Mouse (Mus musculus): ENCODE measurements around the gene Setd1a. TPM values are rescaled to one million over a fixed set of nuclear protein-coding genes. Genes with fewer than 3 reads are reported as not detected.
A peak's percentile ranks its signal among the peaks of the same experiment; 100 is the strongest.

Setd1a gene
- polyA plus RNA-seq, 1 experiment from 2014 or later, result 14.7 TPM

- 90% methylated on average over 19 of the region's 19 CpGs for WGBS
- DNase-seq (ENCODE audit: low spot score), result no peak
- Histone ChIP-seq H3K4me3 (no peak overlapping the region), H3K9me3 (replicated peaks) (no peaks in the 10 kb centered on the region), H3K36me3 (peaks cover 58% of the 10 kb centered on the region), H3K27me3 (ENCODE audit: low read depth, poor library complexity, severe bottlenecking) (no peaks in the 10 kb centered on the region), H3K4me1 (no peaks in the 10 kb centered on the region), H3K27ac (replicated peaks) (no peak overlapping the region)
These were observed 37.9 kb downstream of the Setd1a start for GRCm38 (mm10) chr7:127814241-127814921.

- H3K27me3 ChIP-seq (ENCODE audit: low read depth, poor library complexity, severe bottlenecking), result no peaks in the 10 kb centered on the region
- H3K27ac ChIP-seq (replicated peaks), result no peak overlapping the region
- no peak overlapping the region for H3K4me3 ChIP-seq
- DNase-seq (ENCODE audit: low spot score), result no peak
- H3K4me1 ChIP-seq, result no peaks in the 10 kb centered on the region
- H3K9me3 ChIP-seq (replicated peaks), result no peaks in the 10 kb centered on the region
- WGBS, result 93% methylated on average over 15 of the region's 15 CpGs
- H3K36me3 ChIP-seq, result peaks cover 51% of the 10 kb centered on the region
These were observed 38.7 kb downstream of the Setd1a start for GRCm38 (mm10) chr7:127815116-127815665.

GRCm38 (mm10) chr7:127815954-127816821 is 39.7 kb downstream of the Setd1a start:
- Histone ChIP-seq H3K4me1 (peaks cover 5% of the 10 kb centered on the region), H3K36me3 (peaks cover 41% of the 10 kb centered on the region), H3K4me3 (no peak overlapping the region), H3K9me3 (replicated peaks) (no peaks in the 10 kb centered on the region), H3K27me3 (ENCODE audit: low read depth, poor library complexity, severe bottlenecking) (no peaks in the 10 kb centered on the region), H3K27ac (replicated peaks) (peak overlapping the region; percentile 10; the same call in 1 of the 2 replicates)
- WGBS, result 72% methylated on average over 15 of the region's 15 CpGs
- no peak for DNase-seq (ENCODE audit: low spot score)

DNA sequence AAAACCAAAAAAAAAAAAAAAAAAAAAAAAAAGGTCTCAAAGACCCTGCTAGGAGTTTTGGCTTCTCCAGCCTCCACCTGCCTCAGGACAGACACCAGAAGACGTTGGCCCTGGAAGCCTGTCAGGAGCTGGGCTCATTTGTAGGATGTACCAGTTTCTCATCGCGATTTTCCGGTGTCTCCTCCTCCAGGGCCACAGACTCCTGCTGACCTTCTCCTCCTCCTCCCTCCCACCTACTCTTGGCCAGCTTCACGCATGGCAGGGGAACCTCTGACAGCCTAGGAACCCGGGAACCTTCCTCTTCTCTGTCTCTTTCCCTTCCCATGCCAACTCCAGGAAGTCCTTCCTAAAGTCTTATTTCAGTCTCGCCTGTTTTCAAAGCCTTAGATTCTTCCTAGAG is 40.6 kb downstream of the Setd1a start:
- no peak overlapping the region for H3K27ac ChIP-seq (replicated peaks)
- peaks cover 9% of the 10 kb centered on the region for H3K4me1 ChIP-seq
- H3K4me3 ChIP-seq, result no peak overlapping the region
- no peaks in the 10 kb centered on the region for H3K27me3 ChIP-seq (ENCODE audit: low read depth, poor library complexity, severe bottlenecking)
- whole genome bisulfite sequencing, result 85% methylated on average over 7 of the region's 7 CpGs
- peaks cover 33% of the 10 kb centered on the region for H3K36me3 ChIP-seq
- no peaks in the 10 kb centered on the region for H3K9me3 ChIP-seq (replicated peaks)
- DNase-seq (ENCODE audit: low spot score), result no peak

DNA sequence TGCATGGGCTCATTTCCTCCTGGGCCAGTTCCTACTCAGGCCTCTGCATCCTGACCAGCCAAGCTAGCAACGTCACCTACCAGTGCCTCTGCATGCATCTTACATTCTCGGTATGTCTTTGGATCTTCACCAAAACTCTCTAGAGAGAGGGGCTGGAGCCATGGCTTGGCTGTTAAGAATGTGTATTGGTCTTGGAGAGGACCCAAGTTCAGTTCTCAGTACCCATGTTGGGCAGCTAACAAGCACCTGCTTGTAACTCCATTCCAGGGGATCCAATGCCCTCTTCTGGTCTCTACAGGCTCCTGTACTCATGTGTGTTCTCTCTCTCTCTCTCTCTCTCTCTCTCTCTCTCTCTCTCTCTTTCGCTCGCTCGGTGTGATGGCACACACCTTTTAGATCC is 41.3 kb downstream of the Setd1a start:
- H3K27me3 ChIP-seq (ENCODE audit: low read depth, poor library complexity, severe bottlenecking), result no peaks in the 10 kb centered on the region
- H3K4me3 ChIP-seq, result no peak overlapping the region
- 94% methylated on average over 5 of the region's 5 CpGs for WGBS
- peaks cover 12% of the 10 kb centered on the region for H3K4me1 ChIP-seq
- no peak for DNase-seq (ENCODE audit: low spot score)
- no peaks in the 10 kb centered on the region for H3K9me3 ChIP-seq (replicated peaks)
- H3K27ac ChIP-seq (replicated peaks), result no peak overlapping the region
- peaks cover 25% of the 10 kb centered on the region for H3K36me3 ChIP-seq

DNA sequence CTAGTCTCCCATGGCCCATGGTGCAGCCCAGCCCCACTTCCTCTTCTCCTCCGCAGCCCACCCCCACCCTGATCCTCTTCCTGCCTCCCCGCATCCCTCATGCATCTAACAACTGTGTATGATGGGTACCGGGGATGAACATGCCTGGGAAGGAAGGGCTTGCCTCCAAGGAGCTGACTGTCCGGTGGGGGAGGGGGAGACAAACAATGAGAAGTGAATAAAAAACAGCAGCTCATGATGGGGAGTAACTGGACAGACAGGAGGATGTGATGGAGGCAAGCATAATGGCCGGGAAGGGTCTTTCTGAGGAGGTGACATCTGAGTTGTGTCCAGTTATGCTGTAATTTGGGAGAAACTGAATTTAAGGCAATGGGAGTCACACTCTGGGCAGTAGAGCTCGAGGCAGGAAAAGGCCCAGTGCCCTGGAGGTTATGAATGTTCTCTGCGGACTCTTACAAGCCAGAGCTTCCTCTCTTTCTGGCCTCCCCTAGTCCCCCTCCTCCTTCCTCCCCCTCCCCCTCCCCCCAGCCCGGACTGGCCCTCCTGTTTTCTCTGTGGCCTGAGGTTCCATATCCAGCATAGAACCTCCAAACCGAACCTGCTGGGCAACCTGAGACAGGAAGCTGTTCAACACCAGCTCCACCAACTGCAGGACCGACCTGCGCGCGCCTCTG is 44.5 kb downstream of the Setd1a start:
- no peak for DNase-seq (ENCODE audit: low spot score)
- 0 out of 2 replicates have a peak, but pooled peaks cover 5% of the 10 kb centered on the region for H3K36me3 ChIP-seq
- H3K4me3 ChIP-seq, result no peak overlapping the region
- 0 out of 2 replicates have a peak overlapping the region, but pooled peaks have one; percentile 1 for H3K27ac ChIP-seq (replicated peaks)
- 76% methylated on average over 13 of the region's 13 CpGs for WGBS
- H3K4me1 ChIP-seq, result peaks cover 37% of the 10 kb centered on the region
- H3K9me3 ChIP-seq (replicated peaks), result no peaks in the 10 kb centered on the region
- no peaks in the 10 kb centered on the region for H3K27me3 ChIP-seq (ENCODE audit: low read depth, poor library complexity, severe bottlenecking)

DNA sequence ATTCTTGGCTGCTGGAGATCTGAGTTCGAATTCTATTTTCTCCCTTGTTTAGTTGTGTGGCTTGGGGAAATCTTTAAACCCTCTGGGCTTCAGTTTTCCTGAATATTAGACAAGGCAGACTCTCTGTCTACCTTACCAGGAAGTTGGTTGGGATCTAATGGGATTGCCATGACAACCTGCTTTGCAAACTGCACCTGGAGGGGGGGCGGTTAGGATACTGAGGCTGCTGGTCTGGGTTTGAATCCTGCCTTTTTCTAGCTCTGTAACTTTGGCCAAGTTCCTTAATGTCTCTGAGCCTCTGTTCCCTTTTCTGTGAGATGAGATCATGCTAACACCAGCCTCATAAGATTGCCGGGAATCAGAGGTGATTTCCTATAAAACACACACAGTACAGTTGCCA is 46.0 kb downstream of the Setd1a start:
- DNase-seq (ENCODE audit: low spot score), result no peak
- H3K27ac ChIP-seq (replicated peaks), result no peak overlapping the region
- 88% methylated on average over 3 of the region's 3 CpGs for WGBS
- H3K27me3 ChIP-seq (ENCODE audit: low read depth, poor library complexity, severe bottlenecking), result no peaks in the 10 kb centered on the region
- H3K4me3 ChIP-seq, result no peak overlapping the region
- peaks cover 37% of the 10 kb centered on the region for H3K4me1 ChIP-seq
- H3K9me3 ChIP-seq (replicated peaks), result no peaks in the 10 kb centered on the region
- 0 out of 2 replicates have a peak, but pooled peaks cover 3% of the 10 kb centered on the region for H3K36me3 ChIP-seq

- Histone ChIP-seq H3K27ac (replicated peaks) (peak overlapping the region; percentile 89), H3K27me3 (ENCODE audit: low read depth, poor library complexity, severe bottlenecking) (no peaks in the 10 kb centered on the region), H3K36me3 (no peaks in the 10 kb centered on the region), H3K4me1 (peaks cover 37% of the 10 kb centered on the region), H3K9me3 (replicated peaks) (no peaks in the 10 kb centered on the region), H3K4me3 (peak overlapping the region; percentile 73)
- 73% methylated on average over 11 of the region's 11 CpGs for WGBS
- DNase-seq (ENCODE audit: low spot score), result no peak
These were observed 47.0 kb downstream of the Setd1a start for GRCm38 (mm10) chr7:127823236-127824171.

- Histone ChIP-seq H3K27ac (replicated peaks) (peak within 1 kb of the TSS; percentile 89), H3K9me3 (replicated peaks) (no peaks in the 10 kb centered on the region), H3K36me3 (no peaks in the 10 kb centered on the region), H3K4me3 (peak within 1 kb of the TSS; percentile 73), H3K4me1 (peaks cover 37% of the 10 kb centered on the region), H3K27me3 (ENCODE audit: low read depth, poor library complexity, severe bottlenecking) (no peaks in the 10 kb centered on the region)
- DNase-seq (ENCODE audit: low spot score), result peak; percentile 77
- WGBS, result 2% methylated on average over 31 of the region's 38 CpGs
These were observed 47.9 kb downstream of the Setd1a start, which contains the start of the genes Stx4a and Stx1b for GRCm38 (mm10) chr7:127824176-127824871. Stx4a (plus strand) TSS chr7:127824294. Stx1b (minus strand) TSS chr7:127824549.

DNA sequence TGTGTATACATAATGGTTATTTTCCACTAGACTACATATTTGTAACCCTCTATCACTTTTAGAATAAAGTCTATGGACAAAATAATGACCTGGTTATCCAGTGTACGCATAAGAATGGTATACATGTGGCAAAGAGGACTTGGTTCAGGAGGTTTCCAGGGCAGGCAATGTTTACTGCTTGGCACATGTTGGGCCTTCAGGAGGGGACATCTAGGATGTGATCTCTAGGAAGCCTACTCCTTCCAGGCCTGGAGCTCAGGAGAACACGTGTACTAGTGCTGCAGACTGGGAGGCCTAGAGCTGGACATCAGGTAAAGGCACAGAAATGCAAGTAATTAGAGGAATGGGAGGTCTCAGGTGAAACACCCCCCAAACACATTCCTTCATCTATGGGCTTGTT is 59.1 kb downstream of the Setd1a start:
- H3K27ac ChIP-seq (replicated peaks), result no peak overlapping the region
- DNase-seq (ENCODE audit: low spot score), result no peak
- no peaks in the 10 kb centered on the region for H3K4me1 ChIP-seq
- H3K27me3 ChIP-seq (ENCODE audit: low read depth, poor library complexity, severe bottlenecking), result peaks cover 6% of the 10 kb centered on the region; the same call in 1 of the 2 replicates
- H3K4me3 ChIP-seq, result no peak overlapping the region
- H3K36me3 ChIP-seq, result no peaks in the 10 kb centered on the region
- H3K9me3 ChIP-seq (replicated peaks), result no peaks in the 10 kb centered on the region
- whole genome bisulfite sequencing, result 95% methylated on average over 2 of the region's 2 CpGs

DNA sequence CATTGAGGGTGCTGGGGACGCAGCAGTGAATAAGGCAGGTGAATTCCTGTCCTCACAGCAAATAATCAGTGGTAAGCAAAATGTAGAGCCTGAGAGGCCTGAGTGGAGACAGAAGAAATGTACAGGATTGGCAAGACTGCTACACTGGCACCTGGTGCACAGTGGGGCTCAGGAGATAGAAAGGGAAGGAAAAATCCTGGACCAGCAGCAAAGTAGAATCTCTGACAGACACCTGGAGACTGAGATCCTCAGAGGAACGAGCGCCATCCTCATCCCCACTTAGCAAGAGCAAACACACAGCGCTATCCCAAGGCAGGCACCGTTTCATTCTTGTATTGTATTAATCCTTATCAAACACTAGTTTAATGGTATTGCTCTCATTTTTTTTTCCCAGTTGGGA is 61.0 kb downstream of the Setd1a start:
- WGBS, result 87% methylated on average over 5 of the region's 5 CpGs
- no peaks in the 10 kb centered on the region for H3K9me3 ChIP-seq (replicated peaks)
- H3K4me1 ChIP-seq, result peaks cover 16% of the 10 kb centered on the region
- DNase-seq (ENCODE audit: low spot score), result no peak
- no peak overlapping the region for H3K27ac ChIP-seq (replicated peaks)
- H3K4me3 ChIP-seq, result no peak overlapping the region
- no peaks in the 10 kb centered on the region for H3K36me3 ChIP-seq
- peaks cover 6% of the 10 kb centered on the region; the same call in 1 of the 2 replicates for H3K27me3 ChIP-seq (ENCODE audit: low read depth, poor library complexity, severe bottlenecking)

All from midbrain, embryonic 10.5 days (tissue).